Comparison of ENCODE assay signal across 20 mouse cellular contexts in the genomic region with DNA sequence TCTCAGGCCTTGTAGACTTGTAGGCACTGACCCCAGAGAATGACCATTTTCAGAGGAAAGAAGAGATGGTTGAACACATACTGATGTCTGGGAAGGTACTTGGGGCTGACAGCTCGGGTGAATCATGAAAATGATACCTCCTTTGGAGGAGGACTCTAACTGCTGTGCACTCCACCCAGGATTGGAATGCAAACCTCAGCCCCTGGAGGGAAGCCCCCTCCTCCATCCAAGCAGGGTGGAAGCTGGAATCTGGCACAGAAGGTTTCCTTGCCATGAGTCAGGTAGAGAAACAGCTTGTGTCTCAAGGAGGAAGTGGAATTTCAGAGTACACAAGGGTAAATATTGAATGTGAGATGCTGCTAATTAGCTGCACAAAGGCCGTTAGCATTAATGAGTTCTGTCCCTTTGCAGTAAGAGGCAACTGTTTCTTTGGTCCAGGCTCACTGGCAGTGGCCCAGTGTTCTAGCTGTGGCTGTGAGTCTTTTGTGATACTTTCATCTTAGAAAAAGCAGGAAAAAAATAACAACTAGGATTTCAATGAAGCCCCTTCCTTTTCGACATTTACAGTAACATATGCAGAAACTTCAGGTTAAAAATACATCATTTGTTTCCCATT.
DNase-seq lines count a peak whose midpoint lies in the region; ATAC-seq and TF ChIP-seq lines count a peak whose summit lies in the region.
"Had no signal": no experiment of that assay in that cellular context is flagged by ENCODE, and none has a peak within 500 bp of the region (broad histone marks: within the 10 kb centered on the region; RNA-seq: fewer than 3 reads in every experiment).

No protein-coding gene starts in this region.

- intact Hi-C loops in heart, postnatal 36 days (cut with DNase I): no loop called here

- POLR2A ChIA-PET in Patski (lab: Charles Lee): interaction anchor here (0.7 kb wide), 1 partner anchor 199 kb away, joined by 3 read pairs; no protein-coding TSS in a partner anchor

- no peaks in the 10 kb centered on the region for H3K27me3 ChIP-seq in Patski
- H3K27me3 ChIP-seq: heart, embryonic 15.5 days; hindbrain, embryonic 15.5 days; limb, embryonic 13.5 days; liver, embryonic 12.5 days had no signal

- peak; percentile 6 for ATAC-seq in Patski
- ATAC-seq: liver, embryonic 12.5 days had no signal

- no peak for TF ChIP-seq CTCF in Patski (IDR thresholded peaks at IDR 0.05)

- in situ Hi-C loops in Patski (cut with MboI; ENCODE audit: low pct_unique_long_range_greater_than_20kb): loop anchor here (10.0 kb wide), 1 partner anchor 403 kb away; no protein-coding TSS in a partner anchor

- DNase-seq in layer of hippocampus, adult 8-10 months (ENCODE audit: low spot score in 2 of 2): peak; percentile 21 to 30
- DNase-seq in layer of hippocampus, adult 9-10 months (ENCODE audit: low spot score): no peak
- peak; percentile 18 to 25 for DNase-seq in right cerebral cortex, postnatal 36 days (ENCODE audit: low spot score in 2 of 2)
- DNase-seq in right cerebral cortex, postnatal 4 days: no peak
- no peak for DNase-seq in Patski (ENCODE audit: low read depth, low spot score)
- no peak for DNase-seq in spleen, adult 18-20 months
- DNase-seq in heart, postnatal 36 days: no peak
- DNase-seq: adrenal gland, postnatal 14 days; cerebellum, adult 9-11 months; heart, postnatal 4 days; kidney, adult 9 months; kidney, postnatal 36 days; lung, adult 18-20 months; lung, postnatal 10 days; thymus, adult 2 months; thymus, postnatal 4 days had no signal

- CTCF ChIA-PET in Patski (lab: Charles Lee): interaction anchor here (1.1 kb wide), 1 partner anchor 9 kb away, joined by 4 read pairs; no protein-coding TSS in a partner anchor

Comparison
In these comparisons a context has a peak if more than half of its experiments do, and no peak if none do; other contexts are left out.
1. DNase-seq: peak in layer of hippocampus, adult 8-10 months (2 of 2) and right cerebral cortex, postnatal 36 days (2 of 2); none in layer of hippocampus, adult 9-10 months (single experiment), right cerebral cortex, postnatal 4 days (single experiment), Patski (single experiment), spleen, adult 18-20 months (0 of 2) and heart, postnatal 36 days (0 of 2).